Mouse (Mus musculus) G1E (cell line): ENCODE results near the gene Gm10310. TPM values are rescaled to one million over a fixed set of nuclear protein-coding genes. Genes with fewer than 3 reads are reported as not detected.
"Not testable (repeated sequence)": the region's sequence is repeated elsewhere in the genome, so short reads cannot be mapped to it uniquely, and the experiment has no call there.

Experiments
- ATAC-seq: 2 replicates; pipeline ENCODE4 v1.8.0; 2016; ENCODE audit warnings: mild to moderate bottlenecking; ENCODE audit not compliant: insufficient number of reproducible peaks, poor library complexity, low FRiP score, severe bottlenecking; ENCODE audit errors: extremely low read depth
- DNase-seq: peaks from one replicate; pipeline ENCODE4 v3.0.0; 2012; ENCODE audit warnings: low spot score
- H3K27me3 ChIP-seq: 2 replicates; pipeline ENCODE4 v1.6.1; 2012; ENCODE audit warnings: mild to moderate bottlenecking, low read length, inconsistent platforms; ENCODE audit not compliant: insufficient read depth
- H3K36me3 ChIP-seq: replicated peaks from 2 replicates; pipeline ENCODE3; 2012; ENCODE audit warnings: mild to moderate bottlenecking, inconsistent platforms
- H3K4me1 ChIP-seq: 2 replicates; pipeline ENCODE4 v1.6.1; 2012; ENCODE audit warnings: low read depth, low read length, inconsistent platforms, mixed read lengths; ENCODE audit not compliant: insufficient read depth
- H3K4me3 ChIP-seq: 2 replicates; pipeline ENCODE4 v1.5.1; 2012; ENCODE audit warnings: low read depth, mild to moderate bottlenecking, inconsistent platforms, low read length, moderate library complexity, mixed read lengths
- H3K9me3 ChIP-seq: replicated peaks from 2 replicates; pipeline ENCODE4 v1.6.1; 2012; ENCODE audit warnings: inconsistent platforms
- CTCF ChIP-seq: IDR thresholded peaks from 2 replicates; pipeline ENCODE4 v1.5.1; 2012; ENCODE audit warnings: low read depth, low read length, inconsistent platforms, mixed read lengths
- GATA1 ChIP-seq: IDR thresholded peaks from 2 replicates; pipeline ENCODE4 v1.6.1; 2012; ENCODE audit warnings: borderline replicate concordance, low read length, inconsistent platforms, mixed read lengths
- GATA2 ChIP-seq: IDR thresholded peaks from 2 replicates; pipeline ENCODE4 v1.6.1; 2012; ENCODE audit warnings: low read depth, low read length, inconsistent platforms, borderline replicate concordance
- POLR2AphosphoS5 ChIP-seq: IDR thresholded peaks from 2 replicates; pipeline ENCODE4 v1.6.1; 2012; ENCODE audit warnings: low read depth, low read length, inconsistent platforms; ENCODE audit not compliant: insufficient replicate concordance
- TAL1 ChIP-seq: conservative IDR thresholded peaks from 2 replicates; pipeline ENCODE4 v1.6.1; 2012; ENCODE audit warnings: low read depth, low read length, inconsistent platforms, mixed read lengths
- polyA plus RNA-seq: library from polyadenylated mRNA; stranded (reverse); fragments of >175 nt; gene quantifications from 2 replicates; pipeline ENCODE4 v1.2.3, GENCODE M21; 2012
- total RNA-seq, 2 experiments: library from RNA; stranded (forward) in 1 of 2; stranded (reverse) in 1 of 2; fragments of 200-1000 nt in 1 of 2; fragments of >200 nt in 1 of 2; fragmentation: Nextera tagmentation in 1 of 2; gene quantifications; 2 replicates each; pipeline ENCODE4 v1.2.3; 2014 to 2017

Gm10310 gene
- total RNA-seq (2014; fragmentation: Nextera tagmentation) (not detected in 2 replicates), total RNA-seq (2017) (0.12 and 0.22 TPM in 2 replicates), polyA plus RNA-seq (not detected in 2 replicates)

DNA sequence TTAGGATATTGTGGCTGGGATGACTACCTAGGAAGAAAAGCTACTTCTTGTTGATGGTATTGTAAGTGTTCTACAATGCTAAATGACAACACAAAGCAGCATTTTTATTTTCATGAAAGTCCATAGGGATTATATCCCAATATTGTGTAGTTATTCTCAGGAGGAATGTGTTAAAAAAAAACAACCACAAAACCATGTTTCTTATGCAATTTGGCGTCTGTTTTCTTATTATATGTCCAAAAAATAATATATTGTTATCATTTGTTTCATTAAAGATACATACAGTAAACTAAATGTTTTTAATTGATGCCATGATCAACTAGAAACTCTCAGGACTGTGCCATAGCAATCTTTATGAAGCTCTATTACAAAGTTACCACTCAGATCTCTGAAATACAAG is at the start of gene Gm10310:
Gm10310 (minus strand) TSS at position 101 of the 400 bp plus-strand sequence.
- not testable (repeated sequence) for ATAC-seq, H3K9me3 ChIP-seq, H3K27me3 ChIP-seq

DNA sequence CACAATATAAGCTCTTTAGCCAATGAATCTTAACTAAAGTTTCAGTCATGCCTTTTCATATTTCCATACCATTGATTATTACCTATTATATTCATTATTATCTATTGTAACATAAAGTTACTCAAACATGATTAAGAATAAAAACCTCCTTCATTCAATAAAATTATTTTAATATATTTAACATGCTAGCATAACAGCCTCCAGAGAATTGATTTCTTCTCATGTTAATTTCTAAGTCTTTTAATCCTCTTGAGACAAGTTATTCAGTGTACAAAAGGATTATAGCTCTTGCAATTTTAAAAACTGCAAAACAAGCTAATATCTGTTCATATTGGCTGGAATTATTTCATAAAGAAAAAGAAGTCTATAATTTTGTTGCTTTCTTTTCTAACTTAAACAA is 45.2 kb upstream of the Gm10310 start, which contains the start of gene Olfr821:
Olfr821 (plus strand) TSS at position 301 of the 400 bp plus-strand sequence.
- no peaks in the 10 kb centered on the region for H3K9me3 ChIP-seq
- H3K36me3 ChIP-seq = no peaks in the 10 kb centered on the region
- DNase-seq (no peak), ATAC-seq (no peak)
- TF ChIP-seq TAL1 = no peak
- TF ChIP-seq POLR2AphosphoS5 = no peak
- TF ChIP-seq GATA1 = no peak
- no peak for TF ChIP-seq GATA2
- TF ChIP-seq CTCF = no peak
- no peak within 1 kb of the TSS for H3K4me3 ChIP-seq
- no peaks in the 10 kb centered on the region for H3K27me3 ChIP-seq
- H3K4me1 ChIP-seq = no peaks in the 10 kb centered on the region

More for the DNA sequence above, at the start of gene Gm10310:
- not testable (repeated sequence) for H3K4me3 ChIP-seq, H3K36me3 ChIP-seq, H3K4me1 ChIP-seq, DNase-seq

DNA sequence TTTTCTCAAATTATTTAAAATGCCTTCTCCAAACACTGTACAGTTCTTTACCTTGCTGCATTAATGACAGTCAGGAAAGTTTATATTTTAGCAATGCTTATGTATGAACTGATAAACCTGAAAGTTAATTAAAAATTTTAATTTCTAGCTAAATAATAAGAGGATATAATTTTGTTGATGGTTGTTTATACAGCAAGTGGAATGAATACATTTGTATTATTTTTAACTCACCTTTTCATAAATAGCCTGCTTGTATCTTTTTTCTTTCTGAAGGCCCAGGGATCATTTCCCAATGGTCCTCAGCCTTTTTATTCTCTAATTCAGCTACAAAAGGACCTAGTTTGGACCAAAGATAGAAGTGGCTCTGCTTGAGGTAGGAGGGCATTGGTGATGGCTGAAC is 27.5 kb upstream of the Gm10310 start, which contains the start of gene Olfr820:
Olfr820 (plus strand) TSS at position 301 of the 400 bp plus-strand sequence.
- no peak for DNase-seq
- no peak for ATAC-seq
- Histone ChIP-seq H3K4me1 (no peaks in the 10 kb centered on the region), H3K4me3 (no peak within 1 kb of the TSS), H3K9me3 (no peaks in the 10 kb centered on the region), H3K36me3 (no peaks in the 10 kb centered on the region), H3K27me3 (no peaks in the 10 kb centered on the region)
- no peak for TF ChIP-seq GATA1
- no peak for TF ChIP-seq POLR2AphosphoS5
- TF ChIP-seq TAL1 = no peak
- no peak for TF ChIP-seq CTCF
- no peak for TF ChIP-seq GATA2

DNA sequence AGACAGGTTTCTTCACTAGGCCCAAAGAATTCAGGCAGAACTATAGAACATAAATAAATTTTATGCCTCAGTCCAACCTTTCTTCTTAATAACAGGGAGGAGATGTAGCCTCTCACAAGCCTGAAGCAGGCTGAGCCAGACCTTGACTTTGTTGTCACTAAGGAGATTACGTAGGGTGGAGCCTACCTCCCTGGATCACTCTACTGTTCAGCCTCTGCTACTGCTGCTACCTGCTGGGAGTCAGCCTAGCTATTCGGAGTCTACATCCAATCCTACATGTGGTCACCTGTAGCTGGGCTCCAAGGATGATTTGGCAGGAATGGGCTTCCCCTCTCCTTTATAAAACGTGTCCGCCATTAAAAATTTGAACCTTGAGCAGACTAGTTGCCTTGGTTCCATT is 20.5 kb upstream of the Gm10310 start:
- H3K4me1 ChIP-seq, H3K36me3 ChIP-seq, H3K4me3 ChIP-seq, H3K9me3 ChIP-seq, H3K27me3 ChIP-seq, ATAC-seq, DNase-seq: not testable (repeated sequence)

DNA sequence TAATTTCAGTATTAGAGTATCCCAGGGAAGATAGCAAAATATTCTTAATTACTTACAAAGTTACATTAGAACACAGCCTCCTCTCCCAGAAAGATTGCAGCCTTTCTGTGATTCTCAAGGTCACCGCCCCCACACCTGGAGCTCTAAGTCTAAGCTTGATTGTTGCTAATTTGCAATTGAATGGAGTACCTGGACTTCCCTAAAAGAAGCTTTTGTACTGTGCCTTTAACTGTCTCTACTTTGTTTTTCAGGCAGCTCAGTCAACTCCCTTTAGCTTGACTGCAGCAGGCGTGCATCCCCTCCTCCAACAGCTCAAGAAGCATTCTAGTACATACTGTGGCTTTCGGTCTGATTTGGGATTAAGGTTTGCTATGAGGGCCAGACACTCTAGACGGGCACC is 19.2 kb upstream of the Gm10310 start:
- not testable (repeated sequence) for H3K9me3 ChIP-seq, H3K4me1 ChIP-seq, H3K4me3 ChIP-seq, H3K27me3 ChIP-seq, DNase-seq, H3K36me3 ChIP-seq, ATAC-seq

DNA sequence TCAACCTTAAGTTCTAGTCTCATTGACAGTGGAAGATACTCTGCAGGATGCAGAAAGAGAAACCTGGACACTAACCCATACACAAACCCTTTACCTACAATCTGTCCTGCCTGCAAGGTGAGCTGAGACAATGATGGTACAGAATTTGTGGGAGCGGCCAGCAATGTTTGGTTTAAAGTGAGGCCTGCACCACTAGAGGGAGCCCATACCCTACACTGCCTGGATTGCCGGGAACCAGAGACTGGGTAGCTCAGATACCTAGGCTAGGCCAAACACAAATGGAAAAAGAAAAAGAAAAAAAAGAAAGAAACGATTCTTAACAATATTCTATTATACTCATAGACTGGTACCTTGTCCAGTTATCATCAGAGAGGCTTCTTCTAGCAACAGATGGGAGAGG is 3.0 kb downstream of the Gm10310 start:
- not testable (repeated sequence) for H3K36me3 ChIP-seq, H3K9me3 ChIP-seq, H3K4me3 ChIP-seq, DNase-seq, H3K27me3 ChIP-seq, H3K4me1 ChIP-seq
- ATAC-seq = peak; percentile 45; the same call in 1 of the 2 replicates

DNA sequence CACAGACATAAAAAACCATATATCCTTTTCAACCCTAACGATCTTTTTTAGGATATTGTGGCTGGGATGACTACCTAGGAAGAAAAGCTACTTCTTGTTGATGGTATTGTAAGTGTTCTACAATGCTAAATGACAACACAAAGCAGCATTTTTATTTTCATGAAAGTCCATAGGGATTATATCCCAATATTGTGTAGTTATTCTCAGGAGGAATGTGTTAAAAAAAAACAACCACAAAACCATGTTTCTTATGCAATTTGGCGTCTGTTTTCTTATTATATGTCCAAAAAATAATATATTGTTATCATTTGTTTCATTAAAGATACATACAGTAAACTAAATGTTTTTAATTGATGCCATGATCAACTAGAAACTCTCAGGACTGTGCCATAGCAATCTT is 8.8 kb downstream of the Gm10310 start, which contains the start of gene Olfr247:
Olfr247 (minus strand) TSS at position 101 of the 400 bp plus-strand sequence.
- H3K4me3 ChIP-seq, H3K27me3 ChIP-seq, ATAC-seq, DNase-seq, H3K9me3 ChIP-seq, H3K36me3 ChIP-seq, H3K4me1 ChIP-seq: not testable (repeated sequence)

DNA sequence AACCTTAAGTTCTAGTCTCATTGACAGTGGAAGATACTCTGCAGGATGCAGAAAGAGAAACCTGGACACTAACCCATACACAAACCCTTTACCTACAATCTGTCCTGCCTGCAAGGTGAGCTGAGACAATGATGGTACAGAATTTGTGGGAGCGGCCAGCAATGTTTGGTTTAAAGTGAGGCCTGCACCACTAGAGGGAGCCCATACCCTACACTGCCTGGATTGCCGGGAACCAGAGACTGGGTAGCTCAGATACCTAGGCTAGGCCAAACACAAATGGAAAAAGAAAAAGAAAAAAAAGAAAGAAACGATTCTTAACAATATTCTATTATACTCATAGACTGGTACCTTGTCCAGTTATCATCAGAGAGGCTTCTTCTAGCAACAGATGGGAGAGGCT is 11.9 kb downstream of the Gm10310 start:
- not testable (repeated sequence) for H3K9me3 ChIP-seq, H3K4me1 ChIP-seq, H3K36me3 ChIP-seq, H3K4me3 ChIP-seq, DNase-seq, H3K27me3 ChIP-seq, ATAC-seq

DNA sequence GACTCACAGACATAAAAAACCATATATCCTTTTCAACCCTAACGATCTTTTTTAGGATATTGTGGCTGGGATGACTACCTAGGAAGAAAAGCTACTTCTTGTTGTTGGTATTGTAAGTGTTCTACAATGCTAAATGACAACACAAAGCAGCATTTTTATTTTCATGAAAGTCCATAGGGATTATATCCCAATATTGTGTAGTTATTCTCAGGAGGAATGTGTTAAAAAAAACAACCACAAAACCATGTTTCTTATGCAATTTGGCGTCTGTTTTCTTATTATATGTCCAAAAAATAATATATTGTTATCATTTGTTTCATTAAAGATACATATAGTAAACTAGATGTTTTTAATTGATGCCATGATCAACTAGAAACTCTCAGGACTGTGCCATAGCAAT is 17.7 kb downstream of the Gm10310 start, which contains the start of gene Olfr819:
Olfr819 (minus strand) TSS at position 101 of the 400 bp plus-strand sequence.
- not testable (repeated sequence) for ATAC-seq, H3K4me1 ChIP-seq, DNase-seq, H3K36me3 ChIP-seq, H3K9me3 ChIP-seq, H3K27me3 ChIP-seq, H3K4me3 ChIP-seq

DNA sequence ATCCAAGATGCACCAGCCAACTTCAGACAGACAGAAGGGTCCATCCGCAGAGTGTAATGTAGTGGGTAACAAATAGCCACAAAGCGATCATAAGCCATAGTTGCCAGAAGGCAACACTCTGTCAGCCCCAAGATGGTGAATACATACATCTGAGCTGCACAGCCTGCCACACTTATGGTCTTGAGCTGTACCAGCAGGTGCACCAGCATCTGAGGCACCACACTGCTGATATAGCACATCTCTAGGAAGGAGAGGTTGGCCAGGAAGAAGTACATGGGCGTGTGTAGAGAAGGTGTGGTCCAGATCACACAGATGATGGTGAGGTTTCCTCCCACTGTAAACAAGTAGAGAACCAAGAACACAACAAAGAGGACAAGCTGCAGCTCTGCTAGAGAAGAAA is 18.6 kb downstream of the Gm10310 start:
- not testable (repeated sequence) for H3K4me1 ChIP-seq, H3K36me3 ChIP-seq, H3K4me3 ChIP-seq, H3K27me3 ChIP-seq, DNase-seq, H3K9me3 ChIP-seq, ATAC-seq
